Mouse (Mus musculus) kidney, embryonic 16.5 days (tissue): Measurements from ENCODE around the gene Vwf. TPM values are rescaled to one million over a fixed set of nuclear protein-coding genes. Genes with fewer than 3 reads are reported as not detected.
A peak's percentile ranks its signal among the peaks of the same experiment; 100 is the strongest.

Experiments used
- ATAC-seq: fragments of 200-750 bp; cut with Nextera tagmentation; 2 replicates; pipeline ENCODE4 v1.8.0; 2017; ENCODE audit warnings: moderate TSS enrichment; ENCODE audit not compliant: low FRiP score, low TSS enrichment
- H3K27ac ChIP-seq: fragments of 300-500 bp; sonication (generic); 2 replicates; pipeline ENCODE4 v1.5.1; 2014; ENCODE audit warnings: low read length
- H3K27me3 ChIP-seq: fragments of 300-500 bp; sonication (generic); 2 replicates; pipeline ENCODE4 v1.6.1; 2014; ENCODE audit warnings: low read length, control low read depth, mixed read lengths; ENCODE audit not compliant: insufficient read depth
- H3K36me3 ChIP-seq: fragments of 300-500 bp; sonication (generic); 2 replicates; pipeline ENCODE4 v1.6.1; 2014; ENCODE audit warnings: low read length, control low read depth, mixed read lengths; ENCODE audit not compliant: insufficient read depth
- H3K4me1 ChIP-seq: fragments of 300-500 bp; sonication (generic); 2 replicates; pipeline ENCODE4 v1.6.1; 2014; ENCODE audit warnings: low read length, control low read depth, mixed read lengths; ENCODE audit not compliant: insufficient read depth
- H3K4me2 ChIP-seq: fragments of 300-500 bp; sonication (generic); replicated peaks from 2 replicates; pipeline ENCODE4 v1.6.1; 2014; ENCODE audit warnings: low read depth, low read length
- H3K4me3 ChIP-seq: fragments of 300-500 bp; sonication (generic); 2 replicates; pipeline ENCODE4 v1.5.1; 2014; ENCODE audit warnings: mild to moderate bottlenecking, low read length
- H3K9ac ChIP-seq: fragments of 300-500 bp; sonication (generic); replicated peaks from 2 replicates; pipeline ENCODE4 v1.6.1; 2014; ENCODE audit warnings: low read length
- H3K9me3 ChIP-seq: fragments of 300-500 bp; sonication (generic); 2 replicates; pipeline ENCODE4 v1.6.1; 2016; ENCODE audit warnings: low read length, control low read depth
- WGBS: fragments of 180-500 bp; shearing (Covaris S2); extraction: QIAGEN DNeasy Blood & Tissue Kit; methylation state at CpG from one replicate; pipeline ENCODE4 v1.1.7; 2014; 5-methylcytosine and 5-hydroxymethylcytosine counted together
- polyA plus RNA-seq: library from polyadenylated mRNA; unstranded; fragments of >200 nt; fragmentation: Nextera tagmentation; extraction: Ambion mirVana; gene quantifications from 2 replicates; pipeline ENCODE4 v1.2.1, GENCODE M21; 2015

Gene Vwf
- polyA plus RNA-seq, 1 experiment from 2014 or later, result 5.4 TPM

- H3K9me3 ChIP-seq, result no peaks in the 10 kb centered on the region
- H3K36me3 ChIP-seq, result no peaks in the 10 kb centered on the region
- H3K27me3 ChIP-seq, result no peaks in the 10 kb centered on the region
- H3K4me3 ChIP-seq, result no peak overlapping the region
- WGBS, result 66% methylated on average over 11 of the region's 11 CpGs
- H3K4me1 ChIP-seq, result peaks cover 9% of the 10 kb centered on the region; the same call in 1 of the 2 replicates
- H3K4me2 ChIP-seq, result no peak overlapping the region
- no peak overlapping the region for H3K9ac ChIP-seq
- ATAC-seq, result no peak
- no peak overlapping the region for H3K27ac ChIP-seq
Measured at GRCm38 (mm10) chr6:125577882-125578646, 31.5 kb downstream of the Vwf start.

- 81% methylated on average over 7 of the region's 7 CpGs for WGBS
- no peak overlapping the region for H3K27ac ChIP-seq
- H3K4me1 ChIP-seq, result peaks cover 5% of the 10 kb centered on the region; the same call in 1 of the 2 replicates
Measured at GRCm38 (mm10) chr6:125578647-125579011, 32.1 kb downstream of the Vwf start.

GRCm38 (mm10) chr6:125579864-125580263 is 33.3 kb downstream of the Vwf start:
- WGBS, result 95% methylated on average over 2 of the region's 2 CpGs
- Histone ChIP-seq H3K4me1 (no peaks in the 10 kb centered on the region), H3K4me3 (no peak overlapping the region), H3K9ac (no peak overlapping the region), H3K27ac (no peak overlapping the region), H3K4me2 (no peak overlapping the region), H3K27me3 (no peaks in the 10 kb centered on the region), H3K9me3 (no peaks in the 10 kb centered on the region), H3K36me3 (no peaks in the 10 kb centered on the region)
- no peak for ATAC-seq

More at GRCm38 (mm10) chr6:125578647-125579011, 32.1 kb downstream of the Vwf start:
- Histone ChIP-seq H3K9ac (no peak overlapping the region), H3K27me3 (no peaks in the 10 kb centered on the region), H3K36me3 (no peaks in the 10 kb centered on the region), H3K4me2 (no peak overlapping the region), H3K9me3 (no peaks in the 10 kb centered on the region), H3K4me3 (no peak overlapping the region)
- ATAC-seq, result no peak

- Histone ChIP-seq H3K9me3 (no peaks in the 10 kb centered on the region), H3K27ac (no peak overlapping the region), H3K4me3 (no peak overlapping the region), H3K27me3 (no peaks in the 10 kb centered on the region), H3K9ac (no peak overlapping the region), H3K4me1 (0 out of 2 replicates have a peak, but pooled peaks cover 13% of the 10 kb centered on the region), H3K4me2 (no peak overlapping the region), H3K36me3 (no peaks in the 10 kb centered on the region)
- WGBS, result 69% methylated on average over 6 of the region's 6 CpGs
- no peak for ATAC-seq
Measured at GRCm38 (mm10) chr6:125583666-125584065, 37.1 kb downstream of the Vwf start.

DNA sequence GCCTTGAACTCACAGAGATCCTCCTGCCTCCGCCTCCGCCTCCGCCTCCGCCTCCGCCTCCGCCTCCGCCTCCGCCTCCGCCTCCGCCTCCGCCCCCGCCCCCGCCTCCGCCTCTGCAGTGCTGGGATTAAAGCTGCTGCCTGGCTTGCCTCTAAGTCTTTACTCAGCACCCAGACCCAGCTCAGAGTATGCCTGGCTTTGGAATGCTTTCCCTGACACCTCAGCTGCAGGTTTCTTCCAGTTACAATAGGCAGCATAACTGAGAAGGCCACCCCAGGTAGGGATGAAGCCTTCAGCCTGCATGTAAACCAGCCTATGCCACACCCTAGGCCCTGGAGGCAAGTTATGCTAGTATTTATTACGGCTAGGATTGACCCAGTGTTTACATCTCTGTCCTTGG is 37.7 kb downstream of the Vwf start:
- Histone ChIP-seq H3K9ac (no peak overlapping the region), H3K27me3 (no peaks in the 10 kb centered on the region), H3K4me2 (no peak overlapping the region), H3K27ac (no peak overlapping the region), H3K4me1 (0 out of 2 replicates have a peak, but pooled peaks cover 13% of the 10 kb centered on the region), H3K36me3 (no peaks in the 10 kb centered on the region), H3K9me3 (no peaks in the 10 kb centered on the region), H3K4me3 (no peak overlapping the region)
- 94% methylated on average over 11 of the region's 15 CpGs for WGBS
- no peak for ATAC-seq

DNA sequence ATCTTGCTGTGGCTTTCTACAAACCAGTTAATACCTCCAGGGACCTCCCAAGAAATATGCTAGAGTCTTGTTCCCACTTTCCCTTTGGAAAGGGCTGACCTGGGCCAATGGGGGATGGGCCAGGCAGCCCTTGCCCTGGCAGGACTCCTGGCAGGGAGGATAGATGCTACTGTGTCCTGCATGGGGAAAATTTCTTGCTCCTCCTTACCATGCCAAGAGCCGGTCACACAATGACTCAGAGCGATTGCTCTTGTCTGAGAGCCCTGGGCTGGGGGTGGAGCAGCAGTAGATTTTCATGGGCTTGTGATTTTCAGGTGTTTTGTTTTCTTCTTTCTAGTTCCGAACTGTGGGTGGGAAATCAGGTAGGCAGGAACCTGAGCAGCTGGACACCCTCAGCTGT is 39.0 kb downstream of the Vwf start:
- Histone ChIP-seq H3K27me3 (no peaks in the 10 kb centered on the region), H3K4me3 (no peak overlapping the region), H3K27ac (peak overlapping the region; percentile 44; the same call in 1 of the 2 replicates), H3K36me3 (no peaks in the 10 kb centered on the region), H3K4me2 (no peak overlapping the region), H3K9ac (no peak overlapping the region), H3K9me3 (no peaks in the 10 kb centered on the region), H3K4me1 (0 out of 2 replicates have a peak, but pooled peaks cover 13% of the 10 kb centered on the region)
- 31% methylated on average over 3 of the region's 3 CpGs for WGBS
- ATAC-seq, result peak; percentile 62; the same call in 1 of the 2 replicates

DNA sequence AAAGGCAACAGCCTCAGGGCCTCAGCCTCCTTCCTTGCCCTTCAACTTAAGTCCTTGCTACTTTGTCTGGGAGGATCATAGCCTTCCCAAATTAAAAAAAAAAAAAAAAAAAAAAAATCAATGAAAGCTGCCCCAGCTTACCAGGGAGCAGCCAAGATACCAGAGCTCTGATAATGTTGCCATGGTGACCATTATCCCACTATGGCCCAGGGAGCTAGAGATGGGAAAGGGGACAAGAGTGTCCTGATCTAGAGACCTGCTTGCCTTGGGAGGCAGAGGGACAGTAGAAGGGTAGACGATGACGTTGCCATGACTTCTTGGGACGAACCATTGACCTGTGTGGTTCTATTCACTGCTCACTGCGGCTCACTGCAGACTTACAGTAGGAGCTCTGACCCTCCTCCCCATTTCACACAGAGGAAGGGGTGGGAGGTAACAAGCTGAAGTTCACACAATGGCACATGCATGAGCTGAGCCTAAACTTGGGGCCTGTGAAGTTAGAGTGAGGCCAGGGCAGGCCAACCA is 39.5 kb downstream of the Vwf start:
- no peak for ATAC-seq
- Histone ChIP-seq H3K4me3 (no peak overlapping the region), H3K9me3 (no peaks in the 10 kb centered on the region), H3K27ac (peak overlapping the region; percentile 44; the same call in 1 of the 2 replicates), H3K9ac (no peak overlapping the region), H3K36me3 (no peaks in the 10 kb centered on the region), H3K27me3 (no peaks in the 10 kb centered on the region), H3K4me1 (0 out of 2 replicates have a peak, but pooled peaks cover 18% of the 10 kb centered on the region), H3K4me2 (no peak overlapping the region)
- WGBS, result 63% methylated on average over 4 of the region's 4 CpGs

DNA sequence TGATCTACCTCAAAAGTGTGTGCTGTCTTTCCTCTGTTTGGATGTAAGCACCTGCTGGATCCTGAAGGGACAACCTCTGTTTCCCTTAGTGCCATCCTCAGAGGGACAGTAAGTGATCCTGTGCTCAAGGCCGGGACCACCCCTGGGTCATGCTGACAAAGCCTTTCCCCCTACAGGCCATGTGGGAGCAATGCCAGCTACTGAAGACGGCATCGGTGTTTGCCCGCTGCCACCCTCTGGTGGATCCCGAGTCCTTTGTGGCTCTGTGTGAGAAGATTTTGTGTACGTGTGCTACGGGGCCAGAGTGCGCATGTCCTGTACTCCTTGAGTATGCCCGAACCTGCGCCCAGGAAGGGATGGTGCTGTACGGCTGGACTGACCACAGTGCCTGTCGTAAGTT is 41.7 kb downstream of the Vwf start:
- H3K4me1 ChIP-seq, result peaks cover 25% of the 10 kb centered on the region; the same call in 1 of the 2 replicates
- WGBS, result 89% methylated on average over 12 of the region's 12 CpGs
- H3K27me3 ChIP-seq, result no peaks in the 10 kb centered on the region; the same call in 1 of the 2 replicates
- no peak overlapping the region for H3K4me3 ChIP-seq
- no peak overlapping the region for H3K27ac ChIP-seq
- H3K4me2 ChIP-seq, result no peak overlapping the region
- no peaks in the 10 kb centered on the region for H3K9me3 ChIP-seq
- no peak for ATAC-seq
- no peak overlapping the region for H3K9ac ChIP-seq
- no peaks in the 10 kb centered on the region for H3K36me3 ChIP-seq

DNA sequence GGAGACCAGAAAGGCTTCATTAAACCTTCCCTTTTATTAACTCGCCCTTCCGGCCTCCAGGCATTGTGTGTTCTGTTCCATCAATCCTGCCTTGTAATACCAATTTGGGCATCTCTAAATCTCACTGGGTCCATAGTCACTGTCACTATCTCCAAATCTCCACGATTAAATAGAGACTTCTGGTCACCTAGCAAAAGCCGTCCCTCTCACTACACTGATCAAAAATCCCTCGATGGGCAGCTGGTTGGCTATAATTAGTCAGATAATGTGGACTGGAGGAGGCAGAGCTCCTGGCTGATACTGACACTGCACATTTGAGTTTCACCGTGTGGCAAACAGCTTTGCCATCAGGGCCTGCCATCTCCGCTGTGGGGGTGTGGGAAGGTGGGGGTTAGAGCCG is 42.5 kb downstream of the Vwf start:
- ATAC-seq, result no peak
- no peaks in the 10 kb centered on the region for H3K9me3 ChIP-seq
- no peak overlapping the region for H3K9ac ChIP-seq
- H3K4me3 ChIP-seq, result no peak overlapping the region
- 59% methylated on average over 8 of the region's 8 CpGs for WGBS
- no peak overlapping the region for H3K27ac ChIP-seq
- H3K27me3 ChIP-seq, result no peaks in the 10 kb centered on the region; the same call in 1 of the 2 replicates
- H3K4me1 ChIP-seq, result peaks cover 25% of the 10 kb centered on the region; the same call in 1 of the 2 replicates
- H3K4me2 ChIP-seq, result no peak overlapping the region
- H3K36me3 ChIP-seq, result no peaks in the 10 kb centered on the region

- H3K4me3 ChIP-seq, result no peak overlapping the region
- H3K36me3 ChIP-seq, result no peaks in the 10 kb centered on the region
- no peak overlapping the region for H3K4me2 ChIP-seq
- H3K4me1 ChIP-seq, result peaks cover 25% of the 10 kb centered on the region; the same call in 1 of the 2 replicates
- 77% methylated on average over 7 of the region's 7 CpGs for WGBS
- H3K9ac ChIP-seq, result no peak overlapping the region
- ATAC-seq, result no peak
- no peaks in the 10 kb centered on the region; the same call in 1 of the 2 replicates for H3K27me3 ChIP-seq
- H3K9me3 ChIP-seq, result no peaks in the 10 kb centered on the region
- H3K27ac ChIP-seq, result no peak overlapping the region
Measured at GRCm38 (mm10) chr6:125590056-125590455, 43.5 kb downstream of the Vwf start.
